Mouse (Mus musculus) kidney, postnatal 0 days (tissue): ENCODE measurements around the gene Akap1. TPM values are rescaled to one million over a fixed set of nuclear protein-coding genes. Genes with fewer than 3 reads are reported as not detected.

Experiments
- ATAC-seq: fragments of 200-750 bp; cut with Nextera tagmentation; replicated peaks from 2 replicates; pipeline ENCODE4 v1.8.0; 2017; ENCODE audit warnings: low read depth, moderate number of reproducible peaks, moderate TSS enrichment, moderate library complexity; ENCODE audit not compliant: low FRiP score
- DNase-seq: peaks from one replicate; pipeline ENCODE4 v3.0.0-alpha.2; 2016; ENCODE audit warnings: low spot score
- H3K27ac ChIP-seq: fragments of 300-500 bp; sonication (generic); 2 replicates; pipeline ENCODE4 v1.5.1; 2014; ENCODE audit warnings: mild to moderate bottlenecking
- H3K27me3 ChIP-seq: fragments of 300-500 bp; sonication (generic); 2 replicates; pipeline ENCODE4 v1.6.1; 2014; ENCODE audit warnings: low read length, mixed read lengths; ENCODE audit not compliant: insufficient read depth
- H3K36me3 ChIP-seq: fragments of 300-500 bp; sonication (generic); 2 replicates; pipeline ENCODE4 v1.6.1; 2014; ENCODE audit warnings: low read length, mixed read lengths; ENCODE audit not compliant: insufficient read depth
- H3K4me1 ChIP-seq: fragments of 300-500 bp; sonication (generic); replicated peaks from 2 replicates; pipeline ENCODE4 v1.6.1; 2014; ENCODE audit warnings: antibody characterized with exemption, low read length, mixed read lengths; ENCODE audit not compliant: insufficient read depth
- H3K4me2 ChIP-seq: fragments of 300-500 bp; sonication (generic); 2 replicates; pipeline ENCODE4 v1.6.1; 2014; ENCODE audit warnings: mild to moderate bottlenecking, low read length, moderate library complexity, mixed read lengths
- H3K4me3 ChIP-seq: fragments of 300-500 bp; sonication (generic); replicated peaks from 2 replicates; pipeline ENCODE4 v1.5.1; 2014; ENCODE audit warnings: low read depth, low read length
- H3K9ac ChIP-seq: fragments of 300-500 bp; sonication (generic); 2 replicates; pipeline ENCODE4 v1.6.1; 2014; ENCODE audit warnings: low read depth, low read length
- H3K9me3 ChIP-seq: fragments of 300-500 bp; sonication (generic); replicated peaks from 2 replicates; pipeline ENCODE4 v1.6.1; 2016; ENCODE audit warnings: low read length, inconsistent platforms, mixed read lengths
- CTCF ChIP-seq: IDR thresholded peaks from 2 replicates; pipeline ENCODE4 v1.5.1; 2016; ENCODE audit warnings: antibody characterized with exemption, low read depth, mild to moderate bottlenecking, moderate library complexity
- WGBS: fragments of 180-500 bp; shearing (Covaris S2); extraction: QIAGEN DNeasy Blood & Tissue Kit; methylation state at CpG from one replicate; pipeline ENCODE4 v1.1.7; 2014; 5-methylcytosine and 5-hydroxymethylcytosine counted together
- polyA plus RNA-seq: library from polyadenylated mRNA; unstranded; fragments of >200 nt; fragmentation: Nextera tagmentation; extraction: Ambion mirVana; gene quantifications from 2 replicates; pipeline ENCODE4 v1.2.1, GENCODE M21; 2015

The Akap1 gene
- polyA plus RNA-seq, 1 experiment from 2014 or later: 16.9 TPM

DNA sequence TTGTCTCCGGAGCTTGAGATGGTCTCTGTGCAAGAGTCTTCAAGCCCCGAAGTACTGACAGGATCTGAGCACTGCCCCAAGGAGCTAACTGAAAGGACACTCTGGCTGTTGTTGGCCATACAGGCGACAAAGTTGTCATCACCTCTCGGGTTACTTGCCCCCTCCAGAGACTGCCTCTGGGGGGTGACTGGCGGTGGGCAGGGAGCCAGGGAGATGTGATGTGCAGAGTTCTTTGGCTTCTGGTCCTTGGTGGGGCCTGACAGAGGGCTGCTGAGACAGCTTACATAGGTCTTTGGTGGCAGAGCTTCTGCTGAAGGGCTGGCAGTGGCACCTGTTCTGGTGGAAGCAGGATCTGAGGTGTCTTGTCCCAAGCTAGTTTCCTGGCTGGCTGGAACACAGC, 20.0 kb downstream of the Akap1 start:
- Histone ChIP-seq H3K27me3 (no peaks in the 10 kb centered on the region), H3K27ac (no peak overlapping the region), H3K4me1 (peaks cover 20% of the 10 kb centered on the region; the same call in 1 of the 2 replicates), H3K9ac (no peak overlapping the region), H3K9me3 (no peaks in the 10 kb centered on the region), H3K4me3 (no peak overlapping the region), H3K36me3 (peaks cover 15% of the 10 kb centered on the region; the same call in 1 of the 2 replicates), H3K4me2 (no peak overlapping the region)
- 75% methylated on average over 5 of the region's 5 CpGs for WGBS
- TF ChIP-seq CTCF: no peak
- DNase-seq: no peak
- ATAC-seq: no peak

DNA sequence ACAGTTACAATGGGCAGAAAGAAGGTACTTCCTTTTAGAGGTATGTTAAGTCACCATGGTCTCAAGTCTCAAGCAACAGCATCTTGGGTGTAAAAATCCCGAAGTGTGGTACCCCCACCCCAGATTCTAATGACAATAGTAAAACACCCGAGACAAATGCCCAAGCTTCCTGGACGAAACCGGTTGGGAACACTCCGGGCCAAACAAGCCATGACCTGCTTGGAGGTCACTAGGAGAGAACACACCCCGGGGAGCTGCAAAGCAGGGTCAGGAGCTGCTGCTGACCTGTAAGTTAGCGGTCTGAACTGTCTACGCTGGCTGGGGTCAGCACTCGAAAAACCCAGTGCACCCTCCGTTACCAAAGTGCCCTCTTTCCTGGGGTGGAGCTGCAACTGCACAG, 21.1 kb downstream of the Akap1 start:
- no peak for ATAC-seq
- Histone ChIP-seq H3K4me2 (no peak overlapping the region), H3K4me3 (no peak overlapping the region), H3K4me1 (peaks cover 10% of the 10 kb centered on the region; the same call in 1 of the 2 replicates), H3K36me3 (peaks cover 18% of the 10 kb centered on the region; the same call in 1 of the 2 replicates), H3K27ac (no peak overlapping the region), H3K9me3 (no peaks in the 10 kb centered on the region), H3K9ac (no peak overlapping the region), H3K27me3 (no peaks in the 10 kb centered on the region)
- no peak for TF ChIP-seq CTCF
- 75% methylated on average over 10 of the region's 10 CpGs for WGBS
- no peak for DNase-seq

- Histone ChIP-seq H3K9me3 (no peaks in the 10 kb centered on the region), H3K4me1 (0 out of 2 replicates have a peak, but pooled peaks cover 3% of the 10 kb centered on the region), H3K36me3 (peaks cover 18% of the 10 kb centered on the region; the same call in 1 of the 2 replicates), H3K9ac (no peak overlapping the region), H3K4me3 (no peak overlapping the region), H3K27ac (no peak overlapping the region), H3K4me2 (no peak overlapping the region), H3K27me3 (no peaks in the 10 kb centered on the region)
- WGBS: 93% methylated on average over 12 of the region's 13 CpGs
- TF ChIP-seq CTCF: no peak
- DNase-seq (no peak), ATAC-seq (no peak)
Observed at GRCm38 (mm10) chr11:88842315-88842975, 21.9 kb downstream of the Akap1 start.

DNA sequence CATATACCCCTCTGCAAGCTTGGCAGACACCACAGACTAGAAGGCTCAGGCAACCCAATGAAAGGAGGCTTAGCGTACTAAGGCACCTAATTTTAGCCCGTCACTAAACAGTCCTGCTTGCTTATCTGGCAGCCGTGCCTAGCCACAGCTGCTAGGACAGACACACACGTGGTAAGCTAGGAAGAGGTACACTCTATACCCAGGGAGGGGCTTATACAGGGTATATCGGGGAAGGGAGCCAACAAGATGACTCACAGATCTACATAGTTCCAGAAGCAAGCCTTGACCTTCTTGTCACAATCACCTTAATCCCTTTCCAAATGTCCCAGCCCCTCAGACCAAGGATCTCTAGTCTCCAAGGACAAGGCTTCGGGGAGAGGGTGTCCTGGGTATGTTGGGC, 23.0 kb downstream of the Akap1 start:
- H3K9me3 ChIP-seq: no peaks in the 10 kb centered on the region

DNA sequence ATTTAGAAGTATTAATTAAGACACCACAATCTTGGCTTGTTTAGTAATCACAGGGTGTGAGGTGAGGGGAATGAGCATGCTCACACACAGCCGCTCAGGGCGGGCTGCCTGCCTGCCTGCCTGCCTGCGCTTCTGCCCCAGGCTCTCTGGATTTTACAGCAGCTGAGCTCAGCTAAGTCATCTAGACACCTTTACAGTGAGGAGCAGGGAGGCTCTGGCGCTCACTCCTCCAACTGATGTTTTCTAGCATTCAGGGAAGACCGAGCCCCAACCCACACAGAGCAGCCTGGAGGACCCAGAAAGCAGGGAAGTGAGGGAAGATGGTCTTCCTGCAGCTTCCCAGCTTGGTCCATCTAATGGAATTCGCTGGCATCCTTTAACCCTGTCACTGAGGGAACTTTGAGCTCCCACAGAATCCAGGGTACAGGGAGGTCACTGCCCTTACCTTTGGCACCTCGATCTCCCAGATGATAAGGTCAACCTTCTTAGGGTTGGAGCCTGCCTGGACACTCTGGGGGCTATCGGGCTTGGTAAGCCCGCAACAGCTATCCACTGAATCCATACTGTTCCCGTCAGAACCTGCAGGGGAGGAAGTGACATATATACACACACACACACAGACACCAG, 23.5 kb downstream of the Akap1 start:
- WGBS: 75% methylated on average over 10 of the region's 10 CpGs
- H3K9me3 ChIP-seq: no peaks in the 10 kb centered on the region
- no peak for DNase-seq
- H3K27ac ChIP-seq: no peak overlapping the region
- ATAC-seq: no peak
- no peak overlapping the region for H3K9ac ChIP-seq
- no peaks in the 10 kb centered on the region for H3K4me1 ChIP-seq
- no peak overlapping the region for H3K4me2 ChIP-seq
- peaks cover 27% of the 10 kb centered on the region; the same call in 1 of the 2 replicates for H3K36me3 ChIP-seq
- H3K4me3 ChIP-seq: no peak overlapping the region
- no peak for TF ChIP-seq CTCF
- H3K27me3 ChIP-seq: no peaks in the 10 kb centered on the region

More for the DNA sequence above, 23.0 kb downstream of the Akap1 start:
- no peak overlapping the region for H3K27ac ChIP-seq
- DNase-seq: no peak
- 80% methylated on average over 6 of the region's 6 CpGs for WGBS
- H3K36me3 ChIP-seq: peaks cover 26% of the 10 kb centered on the region; the same call in 1 of the 2 replicates
- no peak overlapping the region for H3K9ac ChIP-seq
- TF ChIP-seq CTCF: no peak
- H3K4me2 ChIP-seq: no peak overlapping the region
- H3K27me3 ChIP-seq: no peaks in the 10 kb centered on the region
- ATAC-seq: no peak
- no peaks in the 10 kb centered on the region for H3K4me1 ChIP-seq
- no peak overlapping the region for H3K4me3 ChIP-seq

- Histone ChIP-seq H3K36me3 (peaks cover 28% of the 10 kb centered on the region), H3K4me1 (no peaks in the 10 kb centered on the region), H3K27me3 (no peaks in the 10 kb centered on the region), H3K4me3 (no peak overlapping the region), H3K4me2 (no peak overlapping the region), H3K9ac (no peak overlapping the region), H3K27ac (no peak overlapping the region), H3K9me3 (no peaks in the 10 kb centered on the region)
- DNase-seq (no peak), ATAC-seq (no peak)
- no peak for TF ChIP-seq CTCF
- WGBS: 72% methylated on average over 8 of the region's 8 CpGs
Observed at GRCm38 (mm10) chr11:88840292-88840691, 24.1 kb downstream of the Akap1 start.
